Mouse (Mus musculus) CH12.LX (cell line): ENCODE measurements at regions not wholly inside any gene's neighbourhood (a gene's known extent, or its start where the extent isn't known, plus 50 kb on each side); places are given as distances from the start of the nearest gene placed in this dataset.

Source experiments
- DNase-seq: peaks from one replicate; pipeline ENCODE4 v3.0.0-alpha.2; 2013; ENCODE audit errors: extremely low read depth
- H3K27ac ChIP-seq: 2 replicates; pipeline ENCODE4 v1.5.1; 2012; ENCODE audit warnings: low read depth, mild to moderate bottlenecking, control low read depth, moderate library complexity; ENCODE audit not compliant: insufficient read depth
- H3K27me3 ChIP-seq: replicated peaks from 2 replicates; pipeline ENCODE3; 2012; ENCODE audit warnings: inconsistent platforms
- H3K36me3 ChIP-seq, 2 experiments: replicated peaks in 1 of 2; 2 replicates each; pipeline versions ENCODE3 to v1.6.1; 2012; ENCODE audit warnings: inconsistent platforms in 1 of 2, low read length in 1 of 2, mild to moderate bottlenecking in 1 of 2, mixed read lengths in 1 of 2, moderate library complexity in 1 of 2; ENCODE audit not compliant: control insufficient read depth in 1 of 2, insufficient read depth in 1 of 2
- H3K4me1 ChIP-seq, 2 experiments: 2 replicates each; pipeline ENCODE4 v1.6.1; 2012; ENCODE audit warnings: inconsistent platforms in 1 of 2, moderate library complexity in 1 of 2; ENCODE audit not compliant: insufficient read depth in 2 of 2, control insufficient read depth in 1 of 2
- H3K4me2 ChIP-seq: 2 replicates; pipeline ENCODE4 v1.6.1; 2012; ENCODE audit warnings: low read depth, mild to moderate bottlenecking, control low read depth; ENCODE audit not compliant: poor library complexity, insufficient read depth, severe bottlenecking
- H3K4me3 ChIP-seq, 3 experiments: fragments of 150-350 bp in 1 of 3; sonication (generic) in 1 of 3; replicated peaks in 1 of 3; 2 replicates each; pipeline versions ENCODE3 to v1.5.1; 2011 to 2012; ENCODE audit warnings: low read depth in 2 of 3, low read length in 2 of 3, mild to moderate bottlenecking in 2 of 3, moderate library complexity in 2 of 3, control low read depth in 1 of 3, improper control_type of control experiment in 1 of 3, inconsistent platforms in 1 of 3, mixed read lengths in 1 of 3; ENCODE audit not compliant: poor library complexity in 1 of 3
- H3K79me2 ChIP-seq: replicated peaks from 2 replicates; pipeline ENCODE4 v1.6.1; 2012; ENCODE audit warnings: mild to moderate bottlenecking, moderate library complexity; ENCODE audit not compliant: control insufficient read depth, poor library complexity, insufficient read depth, severe bottlenecking; ENCODE audit errors: extremely low read depth
- H3K9ac ChIP-seq: 2 replicates; pipeline ENCODE4 v1.6.1; 2012; ENCODE audit warnings: low read depth, mild to moderate bottlenecking, control low read depth, moderate library complexity; ENCODE audit not compliant: insufficient read depth
- H3K9me3 ChIP-seq: replicated peaks from 2 replicates; pipeline ENCODE3; 2012; ENCODE audit warnings: low read length, inconsistent platforms, mixed read lengths
- CHD1 ChIP-seq: IDR thresholded peaks from 2 replicates; pipeline ENCODE4 v1.6.1; 2012; ENCODE audit warnings: low read depth, low read length, improper control_type of control experiment, inconsistent platforms
- CHD2 ChIP-seq: IDR thresholded peaks from 2 replicates; pipeline ENCODE4 v1.6.1; 2011; ENCODE audit warnings: low read length, improper control_type of control experiment
- ELF1 ChIP-seq: IDR thresholded peaks from 2 replicates; pipeline ENCODE4 v1.6.1; 2014; ENCODE audit warnings: low read depth, mild to moderate bottlenecking, inconsistent platforms, low read length, improper control_type of control experiment
- GABPA ChIP-seq: IDR thresholded peaks from 2 replicates; pipeline ENCODE4 v1.6.1; 2012; ENCODE audit warnings: low read depth, low read length, improper control_type of control experiment, inconsistent platforms; ENCODE audit not compliant: insufficient replicate concordance
- HCFC1 ChIP-seq: IDR thresholded peaks from 2 replicates; pipeline ENCODE4 v1.6.1; 2012; ENCODE audit warnings: low read depth, mild to moderate bottlenecking, inconsistent platforms, low read length, improper control_type of control experiment
- JUND ChIP-seq: conservative IDR thresholded peaks from 2 replicates; pipeline ENCODE4 v1.6.1; 2011; ENCODE audit warnings: low read depth, low read length, improper control_type of control experiment
- MAX ChIP-seq: IDR thresholded peaks from 2 replicates; pipeline ENCODE4 v1.6.1; 2011; ENCODE audit warnings: low read length, improper control_type of control experiment
- MEF2A ChIP-seq: IDR thresholded peaks from 2 replicates; pipeline ENCODE4 v1.6.1; 2014; ENCODE audit warnings: low read depth, mild to moderate bottlenecking, inconsistent platforms, low read length, improper control_type of control experiment, borderline replicate concordance
- NELFE ChIP-seq: IDR thresholded peaks from 2 replicates; pipeline ENCODE4 v1.6.1; 2011; ENCODE audit warnings: low read depth, low read length, improper control_type of control experiment
- PAX5 ChIP-seq: IDR thresholded peaks from 2 replicates; pipeline ENCODE4 v1.6.1; 2012; ENCODE audit warnings: low read length, inconsistent platforms, mixed read lengths
- POLR2AphosphoS2 ChIP-seq: IDR thresholded peaks from 2 replicates; pipeline ENCODE4 v1.6.1; 2011; ENCODE audit warnings: low read depth, low read length, improper control_type of control experiment
- SIN3A ChIP-seq: IDR thresholded peaks from 2 replicates; pipeline ENCODE4 v1.6.1; 2012; ENCODE audit warnings: low read length, improper control_type of control experiment, inconsistent platforms
- SMC3 ChIP-seq: IDR thresholded peaks from 2 replicates; pipeline ENCODE4 v1.6.1; 2011; ENCODE audit warnings: low read depth, low read length, improper control_type of control experiment
- TBP ChIP-seq: conservative IDR thresholded peaks from 2 replicates; pipeline ENCODE4 v1.6.1; 2011; ENCODE audit warnings: low read depth, low read length, improper control_type of control experiment
- ZC3H11A ChIP-seq: IDR thresholded peaks from 2 replicates; pipeline ENCODE4 v1.6.1; 2012; ENCODE audit warnings: low read depth, mild to moderate bottlenecking, inconsistent platforms, low read length, improper control_type of control experiment
- dilution Hi-C: fragments of 300-500 bp; cut with MboI; formaldehyde crosslinking; loops from 2 replicates; pipeline ENCODE4 v1.14.3; 2020; ENCODE audit warnings: low sequenced_read_pairs; ENCODE audit not compliant: extremely low pct_unique_long_range_greater_than_20kb, extremely low pct_ligation_motif_present
- in situ Hi-C: fragments of 300-500 bp; cut with MboI; formaldehyde crosslinking; loops from 3 replicates; pipeline ENCODE4 v1.14.3; 2019; ENCODE audit warnings: low sequenced_read_pairs, low pct_ligation_motif_present, low pct_unique_long_range_greater_than_20kb, mixed read lengths

GRCm38 (mm10) chr1:55897572-55897971, 491.9 kb downstream of the Plcl1 start:
- H3K4me3 ChIP-seq = no peak overlapping the region
- no peaks in the 10 kb centered on the region for H3K79me2 ChIP-seq
- no peak overlapping the region for H3K4me2 ChIP-seq
- TF ChIP-seq ZC3H11A = no peak
- no peak overlapping the region for H3K9ac ChIP-seq
- H3K27me3 ChIP-seq = no peaks in the 10 kb centered on the region
- in situ Hi-C loops (loop anchor here (25.0 kb wide), 2 partner anchors 1090 to 1315 kb away; partner anchors contain the start of gene Satb2), dilution Hi-C loops (no loop called here)
- H3K4me1 ChIP-seq = peaks cover 0 to 7% of the 10 kb centered on the region in 2 experiments; a peak in 1 of 4 replicates
- no peaks in the 10 kb centered on the region for H3K36me3 ChIP-seq
- DNase-seq = no peak
- H3K9me3 ChIP-seq = no peaks in the 10 kb centered on the region
- no peak overlapping the region for H3K27ac ChIP-seq

GRCm38 (mm10) chr1:55898031-55898430, 492.3 kb downstream of the Plcl1 start:
- Histone ChIP-seq H3K4me3 (no peak overlapping the region), H3K27ac (no peak overlapping the region), H3K9ac (no peak overlapping the region), H3K4me2 (no peak overlapping the region), H3K79me2 (no peaks in the 10 kb centered on the region), H3K27me3 (no peaks in the 10 kb centered on the region), H3K4me1 (peaks cover 0 to 7% of the 10 kb centered on the region in 2 experiments; a peak in 1 of 4 replicates), H3K36me3 (no peaks in the 10 kb centered on the region), H3K9me3 (no peaks in the 10 kb centered on the region)
- dilution Hi-C loops = no loop called here
- in situ Hi-C loops = loop anchor here (25.0 kb wide), 2 partner anchors 1089 to 1314 kb away; partner anchors contain the start of gene Satb2
- DNase-seq = no peak
- TF ChIP-seq PAX5 (no peak), CHD2 (no peak)

DNA sequence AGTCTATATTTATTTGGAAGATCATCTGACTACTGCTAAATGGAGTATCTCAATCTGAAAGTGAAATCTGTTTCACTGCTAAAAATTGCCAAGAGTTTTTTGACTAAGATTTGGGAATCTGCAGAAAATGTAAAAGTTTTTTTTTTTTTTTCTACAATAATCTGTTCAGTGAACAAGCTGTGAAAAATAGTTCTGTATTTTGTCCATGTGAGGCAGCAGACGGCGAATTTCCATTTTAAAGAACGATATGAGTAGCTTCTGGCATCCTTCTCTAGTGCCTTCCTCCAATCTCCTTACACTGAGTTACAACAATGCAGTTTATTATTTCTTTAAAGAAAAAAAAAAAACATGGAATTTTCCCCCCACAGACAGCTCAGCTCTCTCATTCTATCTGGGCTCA, 494.3 kb downstream of the Plcl1 start:
- in situ Hi-C loops (no loop called here), dilution Hi-C loops (no loop called here)
- Histone ChIP-seq H3K27ac (no peak overlapping the region), H3K27me3 (no peaks in the 10 kb centered on the region), H3K4me2 (no peak overlapping the region), H3K4me1 (peaks cover 0 to 7% of the 10 kb centered on the region in 2 experiments; a peak in 1 of 4 replicates), H3K4me3 (no peak overlapping the region), H3K9ac (no peak overlapping the region), H3K36me3 (no peaks in the 10 kb centered on the region), H3K9me3 (no peaks in the 10 kb centered on the region), H3K79me2 (no peaks in the 10 kb centered on the region)
- TF ChIP-seq SMC3 = no peak
- TF ChIP-seq MEF2A = no peak
- TF ChIP-seq SIN3A = no peak
- TF ChIP-seq MAX = no peak
- TF ChIP-seq NELFE = no peak
- no peak for TF ChIP-seq CHD1
- no peak for TF ChIP-seq GABPA
- no peak for TF ChIP-seq ELF1
- no peak for TF ChIP-seq TBP
- TF ChIP-seq JUND = no peak
- TF ChIP-seq POLR2AphosphoS2 = no peak
- TF ChIP-seq HCFC1 = no peak
- no peak for DNase-seq
